ENCODE assay signal across 22 mouse cellular contexts in genomic region chr19:6931002-6931401, GRCm38 (mm10). TPM values are rescaled to one million over a fixed set of nuclear protein-coding genes. Genes with fewer than 3 reads are reported as not detected.
DNase-seq lines count a peak whose midpoint lies in the region; ATAC-seq and TF ChIP-seq lines count a peak whose summit lies in the region.
"Had no signal": no experiment of that assay in that cellular context is flagged by ENCODE, and none has a peak within 500 bp of the region (broad histone marks: within the 10 kb centered on the region; RNA-seq: fewer than 3 reads in every experiment).

No protein-coding gene starts in this region.

- H3K9ac ChIP-seq in midbrain, embryonic 11.5 days (ENCODE audit: low read length): no peak overlapping the region
- no peak overlapping the region for H3K9ac ChIP-seq in midbrain, embryonic 14.5 days (replicated peaks; ENCODE audit: low read length)
- H3K9ac ChIP-seq: embryonic facial prominence, embryonic 12.5 days; forebrain, embryonic 13.5 days; forebrain, embryonic 15.5 days; forebrain, postnatal 0 days had no signal

- TF ChIP-seq POLR2A in thymus, adult 2 months (IDR thresholded peaks at IDR 0.05; ENCODE audit: control insufficient read depth, extremely low read depth, insufficient read depth, low read length, poor library complexity): no peak

- peaks cover 6% of the 10 kb centered on the region for H3K4me1 ChIP-seq in midbrain, embryonic 11.5 days (ENCODE audit: control insufficient read depth, insufficient read depth, low read length)
- peaks cover 8% of the 10 kb centered on the region; the same call in 1 of the 2 replicates for H3K4me1 ChIP-seq in midbrain, embryonic 14.5 days (ENCODE audit: control insufficient read depth, insufficient read depth, low read length)
- peaks cover 7% of the 10 kb centered on the region for H3K4me1 ChIP-seq in thymus, adult 2 months (replicated peaks; ENCODE audit: control insufficient read depth, insufficient read depth, low read length)

- no peak overlapping the region for H3K4me2 ChIP-seq in midbrain, embryonic 11.5 days
- no peak overlapping the region for H3K4me2 ChIP-seq in midbrain, embryonic 14.5 days (ENCODE audit: low read length)
- H3K4me2 ChIP-seq: embryonic facial prominence, embryonic 12.5 days; forebrain, embryonic 13.5 days; forebrain, embryonic 15.5 days had no signal

- no peaks in the 10 kb centered on the region for H3K36me3 ChIP-seq in midbrain, embryonic 11.5 days (ENCODE audit: control insufficient read depth, insufficient read depth, low read length)
- no peaks in the 10 kb centered on the region for H3K36me3 ChIP-seq in midbrain, embryonic 14.5 days (ENCODE audit: control insufficient read depth, insufficient read depth, low read length)
- H3K36me3 ChIP-seq in thymus, adult 2 months (ENCODE audit: control insufficient read depth, insufficient read depth, low read length): no peaks in the 10 kb centered on the region
- H3K36me3 ChIP-seq: embryonic facial prominence, embryonic 10.5 days; embryonic facial prominence, embryonic 12.5 days; forebrain, embryonic 15.5 days; G1E had no signal

- TF ChIP-seq CTCF in thymus, adult 2 months (IDR thresholded peaks at IDR 0.05; ENCODE audit: borderline replicate concordance, control insufficient read depth, extremely low read depth, insufficient read depth, low read length, poor library complexity): no peak

- no peak overlapping the region for H3K4me3 ChIP-seq in midbrain, embryonic 11.5 days (ENCODE audit: low read depth, low read length)
- no peak overlapping the region for H3K4me3 ChIP-seq in midbrain, embryonic 14.5 days (replicated peaks; ENCODE audit: low read depth, low read length)
- no peak overlapping the region for H3K4me3 ChIP-seq in thymus, adult 2 months (ENCODE audit: control insufficient read depth, insufficient read depth, low read length)
- H3K4me3 ChIP-seq: embryonic facial prominence, embryonic 10.5 days; embryonic facial prominence, embryonic 12.5 days; forebrain, embryonic 13.5 days; forebrain, embryonic 15.5 days had no signal

- no peaks in the 10 kb centered on the region for H3K9me3 ChIP-seq in midbrain, embryonic 11.5 days (ENCODE audit: control insufficient read depth, low read length)
- no peaks in the 10 kb centered on the region for H3K9me3 ChIP-seq in midbrain, embryonic 14.5 days (ENCODE audit: control insufficient read depth, low read length)
- H3K9me3 ChIP-seq: embryonic facial prominence, embryonic 10.5 days; embryonic facial prominence, embryonic 12.5 days; forebrain, embryonic 13.5 days; forebrain, embryonic 15.5 days had no signal

- 0% methylated on average over 2 of the region's 2 CpGs for WGBS in midbrain, embryonic 11.5 days
- 0% methylated on average over 2 of the region's 2 CpGs for WGBS in midbrain, embryonic 14.5 days
- WGBS in thymus, adult 2 months: 23% methylated on average over 2 of the region's 2 CpGs

- ATAC-seq in midbrain, embryonic 11.5 days (ENCODE audit: low FRiP score): no peak
- ATAC-seq in midbrain, embryonic 14.5 days (ENCODE audit: low FRiP score, low TSS enrichment): no peak
- ATAC-seq: activated CD4-positive, CD25-positive, alpha-beta regulatory T cell, adult 4 months; CD4-positive, CD25-positive, alpha-beta regulatory T cell, adult 4 months; forebrain, embryonic 13.5 days; forebrain, embryonic 15.5 days; forebrain, postnatal 0 days; Patski had no signal

- H3K27ac ChIP-seq in midbrain, embryonic 11.5 days (ENCODE audit: low read depth, low read length): no peak overlapping the region
- no peak overlapping the region for H3K27ac ChIP-seq in midbrain, embryonic 14.5 days (replicated peaks; ENCODE audit: low read depth, low read length)
- H3K27ac ChIP-seq in thymus, adult 2 months (ENCODE audit: control insufficient read depth, insufficient read depth, low read length): no peak overlapping the region
- H3K27ac ChIP-seq: embryonic facial prominence, embryonic 10.5 days; embryonic facial prominence, embryonic 12.5 days; forebrain, embryonic 13.5 days; forebrain, embryonic 15.5 days had no signal

- H3K27me3 ChIP-seq in midbrain, embryonic 11.5 days (ENCODE audit: control insufficient read depth, insufficient read depth, low read length): peaks cover 77% of the 10 kb centered on the region
- peaks cover 86% of the 10 kb centered on the region for H3K27me3 ChIP-seq in midbrain, embryonic 14.5 days (ENCODE audit: control insufficient read depth, insufficient read depth, low read length)
- peaks cover 23% of the 10 kb centered on the region; the same call in 1 of the 2 replicates for H3K27me3 ChIP-seq in thymus, adult 2 months (ENCODE audit: control insufficient read depth, insufficient read depth, low read length)
- H3K27me3 ChIP-seq: CH12.LX, Patski had no signal

- DNase-seq in cerebellum, adult 11-12 months: peak; percentile 60
- DNase-seq in cerebellum, adult 11 months: no peak
- peak; percentile 26 to 45 for DNase-seq in cerebellum, postnatal 14 days
- no peak for DNase-seq in cerebellum, postnatal 10 days
- DNase-seq in midbrain, embryonic 11.5 days (ENCODE audit: low spot score, missing footprints): peak; percentile 80
- no peak for DNase-seq in midbrain, embryonic 14.5 days
- DNase-seq in thymus, adult 2 months: no peak
- DNase-seq: adrenal gland, adult 8-10 months; adrenal gland, postnatal 14 days; B cell, adult 2 months; cerebellum, adult 9-10 months; forebrain, postnatal 0 days had no signal

RNA-seq across cellular contexts. Expression of gene Kcnk4, which starts 3.3 kb away (rescaled TPM):
- polyA plus RNA-seq in midbrain, embryonic 11.5 days (2014; fragmentation: Nextera tagmentation; extraction: Ambion mirVana): not detected in 2 replicates
- polyA plus RNA-seq in midbrain, embryonic 14.5 days (2014; fragmentation: Nextera tagmentation; extraction: Ambion mirVana): 1.9 and 3.4 TPM in 2 replicates
- 1.5 and 1.8 TPM in 2 replicates for polyA plus RNA-seq in thymus, adult 2 months (2012; rRNA removed)
- polyA plus RNA-seq: activated CD4-positive, CD25-positive, alpha-beta regulatory T cell, adult 4 months; CD4-positive, CD25-positive, alpha-beta regulatory T cell, adult 4 months; embryonic facial prominence, embryonic 10.5 days; forebrain, embryonic 11.5 days; forebrain, embryonic 13.5 days had no signal

RNA-seq across cellular contexts. Expression of gene Catsperz, which starts 5.8 kb away (rescaled TPM):
- not detected in 2 replicates for polyA plus RNA-seq in midbrain, embryonic 11.5 days (2014; fragmentation: Nextera tagmentation; extraction: Ambion mirVana)
- 0.53 and 0.78 TPM in 2 replicates for polyA plus RNA-seq in midbrain, embryonic 14.5 days (2014; fragmentation: Nextera tagmentation; extraction: Ambion mirVana)
- polyA plus RNA-seq in thymus, adult 2 months (2012; rRNA removed): 3.7 and 5.2 TPM in 2 replicates
- polyA plus RNA-seq: activated CD4-positive, CD25-positive, alpha-beta regulatory T cell, adult 4 months; CD4-positive, CD25-positive, alpha-beta regulatory T cell, adult 4 months; forebrain, embryonic 11.5 days; forebrain, embryonic 13.5 days; G1E had no signal

RNA-seq across cellular contexts. Expression of gene Esrra, which starts 9.4 kb away (rescaled TPM):
- 3.4 and 3.7 TPM in 2 replicates for polyA plus RNA-seq in midbrain, embryonic 11.5 days (2014; fragmentation: Nextera tagmentation; extraction: Ambion mirVana)
- polyA plus RNA-seq in midbrain, embryonic 14.5 days (2014; fragmentation: Nextera tagmentation; extraction: Ambion mirVana): 6.9 and 13.6 TPM in 2 replicates
- 67.9 and 77.4 TPM in 2 replicates for polyA plus RNA-seq in thymus, adult 2 months (2012; rRNA removed)

RNA-seq across cellular contexts. Expression of gene Bad, which starts 10.7 kb away (rescaled TPM):
- 53.7 and 55.9 TPM in 2 replicates for polyA plus RNA-seq in midbrain, embryonic 11.5 days (2014; fragmentation: Nextera tagmentation; extraction: Ambion mirVana)
- 77.1 and 79.3 TPM in 2 replicates for polyA plus RNA-seq in midbrain, embryonic 14.5 days (2014; fragmentation: Nextera tagmentation; extraction: Ambion mirVana)
- 59.1 and 65.6 TPM in 2 replicates for polyA plus RNA-seq in thymus, adult 2 months (2012; rRNA removed)

RNA-seq across cellular contexts. Expression of gene Gpr137, which starts 11.3 kb away (rescaled TPM):
- 28.0 and 32.0 TPM in 2 replicates for polyA plus RNA-seq in midbrain, embryonic 11.5 days (2014; fragmentation: Nextera tagmentation; extraction: Ambion mirVana)
- 56.0 and 60.4 TPM in 2 replicates for polyA plus RNA-seq in midbrain, embryonic 14.5 days (2014; fragmentation: Nextera tagmentation; extraction: Ambion mirVana)
- 66.8 and 86.6 TPM in 2 replicates for polyA plus RNA-seq in thymus, adult 2 months (2012; rRNA removed)

Comparison
In these comparisons a context has a peak if more than half of its experiments do, and no peak if none do; other contexts are left out.
1. DNase-seq: peak in cerebellum, adult 11-12 months (single experiment), cerebellum, postnatal 14 days (2 of 2) and midbrain, embryonic 11.5 days (single experiment); none in cerebellum, adult 11 months (single experiment), cerebellum, postnatal 10 days (0 of 2), midbrain, embryonic 14.5 days (single experiment) and thymus, adult 2 months (single experiment).